Mouse (Mus musculus): ENCODE measurements around the gene Gm11983. TPM values are rescaled to one million over a fixed set of nuclear protein-coding genes. Genes with fewer than 3 reads are reported as not detected.

The Gm11983 gene
- total and polyA plus RNA-seq, 3 experiments: not detected

DNA sequence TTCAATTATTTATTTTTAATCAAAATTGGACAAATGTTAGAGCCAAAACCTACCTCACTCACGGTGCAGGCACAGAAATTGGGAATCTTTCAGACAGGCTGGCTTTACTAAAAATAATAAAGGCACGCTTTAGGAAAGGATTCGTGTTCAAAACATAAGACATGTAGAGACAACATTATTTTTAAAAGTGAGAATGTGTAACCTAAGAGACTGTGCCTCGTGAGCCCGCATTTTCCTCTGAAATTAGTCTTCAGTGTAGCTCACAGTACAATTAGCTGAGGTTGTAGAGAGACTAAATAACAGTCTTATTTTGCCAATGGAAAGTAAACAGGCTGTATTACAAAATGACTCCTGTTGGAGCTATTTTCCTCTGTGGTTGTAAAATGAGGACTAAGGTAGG is 4.7 kb upstream of the Gm11983 start:
- Histone ChIP-seq H3K4me3 (no peak overlapping the region), H3K27me3 (ENCODE audit: control insufficient read depth, insufficient read depth, low read length) (no peaks in the 10 kb centered on the region), H3K27ac (no peak overlapping the region), H3K36me3 (ENCODE audit: control insufficient read depth, insufficient read depth, low read length) (no peaks in the 10 kb centered on the region), H3K4me1 (ENCODE audit: control insufficient read depth, insufficient read depth, low read length) (no peaks in the 10 kb centered on the region), H3K79me2 (replicated peaks; ENCODE audit: control insufficient read depth, insufficient read depth, low read length) (no peaks in the 10 kb centered on the region), H3K9ac (ENCODE audit: low read depth, low read length) (no peak overlapping the region)
- DNase-seq: no peak
- WGBS: 81% methylated on average over 5 of the region's 5 CpGs
- TF ChIP-seq POLR2A (IDR thresholded peaks at IDR 0.05; ENCODE audit: insufficient read depth, low read depth, low read length): no peak
- TF ChIP-seq EP300 (IDR thresholded peaks at IDR 0.05; ENCODE audit: insufficient read depth, low read depth, low read length): no peak
- no peak for TF ChIP-seq CTCF (IDR thresholded peaks at IDR 0.05)
- intact Hi-C loops (cut with DNase I): no loop called here

DNA sequence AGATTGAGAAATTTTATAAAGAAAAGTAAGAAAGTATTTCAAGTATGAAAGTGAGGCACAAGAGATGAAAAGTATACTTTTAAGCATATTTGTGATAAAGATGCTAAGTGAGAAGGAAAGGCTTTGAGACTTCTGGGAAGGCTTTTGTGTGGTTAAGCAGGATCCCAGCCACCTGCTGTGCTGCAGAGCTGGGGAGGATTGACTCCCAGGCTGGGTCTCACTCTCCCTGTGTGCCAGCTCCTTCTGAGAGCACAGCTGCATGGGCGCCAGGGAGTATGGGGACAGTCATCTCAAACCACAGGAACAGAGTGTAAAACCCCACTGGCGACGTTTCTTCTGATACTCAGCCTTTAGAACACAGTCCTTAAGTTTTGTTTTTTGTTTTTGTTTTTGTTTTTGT is 3.3 kb upstream of the Gm11983 start:
- Histone ChIP-seq H3K79me2 (replicated peaks; ENCODE audit: control insufficient read depth, insufficient read depth, low read length) (no peaks in the 10 kb centered on the region), H3K4me3 (no peak overlapping the region), H3K4me1 (ENCODE audit: control insufficient read depth, insufficient read depth, low read length) (no peaks in the 10 kb centered on the region), H3K27ac (no peak overlapping the region), H3K27me3 (ENCODE audit: control insufficient read depth, insufficient read depth, low read length) (no peaks in the 10 kb centered on the region), H3K9ac (ENCODE audit: low read depth, low read length) (no peak overlapping the region), H3K36me3 (ENCODE audit: control insufficient read depth, insufficient read depth, low read length) (no peaks in the 10 kb centered on the region)
- intact Hi-C loops (cut with DNase I): no loop called here
- 69% methylated on average over 3 of the region's 3 CpGs for WGBS
- DNase-seq: no peak
- TF ChIP-seq CTCF (IDR thresholded peaks at IDR 0.05) (no peak), POLR2A (IDR thresholded peaks at IDR 0.05; ENCODE audit: insufficient read depth, low read depth, low read length) (no peak), EP300 (IDR thresholded peaks at IDR 0.05; ENCODE audit: insufficient read depth, low read depth, low read length) (no peak)

DNA sequence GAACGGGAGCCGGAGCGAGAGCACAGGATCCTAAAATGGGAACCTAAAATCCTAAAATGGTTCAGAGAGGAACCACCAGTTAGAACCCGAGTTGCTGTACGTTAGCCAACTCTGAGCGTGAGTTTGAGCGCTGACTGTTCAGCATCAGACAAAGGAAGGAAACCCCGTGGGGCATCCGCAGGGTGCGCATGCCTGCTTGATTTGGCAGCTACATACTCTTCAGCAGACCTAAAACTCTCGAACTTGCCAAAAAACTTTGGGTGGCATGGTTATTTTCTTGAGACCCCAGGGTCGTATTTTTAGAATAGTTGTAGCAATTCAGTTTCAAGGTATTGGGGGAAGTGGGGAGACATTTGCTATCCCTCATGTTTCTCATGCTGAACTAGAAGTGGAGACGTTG is 2.8 kb downstream of the Gm11983 start:
- Histone ChIP-seq H3K27me3 (ENCODE audit: control insufficient read depth, insufficient read depth, low read length) (no peaks in the 10 kb centered on the region; the same call in 1 of the 2 replicates), H3K9ac (ENCODE audit: low read depth, low read length) (no peak overlapping the region), H3K4me1 (ENCODE audit: control insufficient read depth, insufficient read depth, low read length) (no peaks in the 10 kb centered on the region), H3K36me3 (ENCODE audit: control insufficient read depth, insufficient read depth, low read length) (no peaks in the 10 kb centered on the region), H3K79me2 (replicated peaks; ENCODE audit: control insufficient read depth, insufficient read depth, low read length) (no peaks in the 10 kb centered on the region), H3K27ac (no peak overlapping the region), H3K4me3 (no peak overlapping the region)
- intact Hi-C loops (cut with DNase I): no loop called here
- WGBS: 55% methylated on average over 13 of the region's 13 CpGs
- no peak for TF ChIP-seq POLR2A (IDR thresholded peaks at IDR 0.05; ENCODE audit: insufficient read depth, low read depth, low read length)
- TF ChIP-seq CTCF (IDR thresholded peaks at IDR 0.05): no peak
- no peak for TF ChIP-seq EP300 (IDR thresholded peaks at IDR 0.05; ENCODE audit: insufficient read depth, low read depth, low read length)
- DNase-seq: no peak

DNA sequence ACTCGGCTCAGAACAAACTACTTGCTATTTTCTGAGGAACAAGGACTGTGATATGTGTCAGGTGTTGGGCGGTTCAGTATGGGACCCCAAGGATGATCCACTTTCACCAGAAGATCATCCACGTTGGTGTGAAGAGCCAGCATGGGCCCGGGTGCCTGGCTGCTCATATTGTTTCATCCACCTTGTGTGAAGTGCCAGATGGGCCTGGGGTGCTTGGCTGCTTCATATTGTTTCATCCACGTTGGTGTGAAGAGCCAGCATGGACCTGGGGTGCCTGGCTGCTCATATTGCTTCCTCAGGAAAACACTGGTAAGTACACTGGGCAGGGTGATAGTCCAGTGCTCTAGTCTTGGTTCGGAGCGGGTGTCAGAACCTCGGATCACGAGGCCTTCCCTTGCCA is 3.7 kb downstream of the Gm11983 start:
- intact Hi-C loops (cut with DNase I): no loop called here

DNA sequence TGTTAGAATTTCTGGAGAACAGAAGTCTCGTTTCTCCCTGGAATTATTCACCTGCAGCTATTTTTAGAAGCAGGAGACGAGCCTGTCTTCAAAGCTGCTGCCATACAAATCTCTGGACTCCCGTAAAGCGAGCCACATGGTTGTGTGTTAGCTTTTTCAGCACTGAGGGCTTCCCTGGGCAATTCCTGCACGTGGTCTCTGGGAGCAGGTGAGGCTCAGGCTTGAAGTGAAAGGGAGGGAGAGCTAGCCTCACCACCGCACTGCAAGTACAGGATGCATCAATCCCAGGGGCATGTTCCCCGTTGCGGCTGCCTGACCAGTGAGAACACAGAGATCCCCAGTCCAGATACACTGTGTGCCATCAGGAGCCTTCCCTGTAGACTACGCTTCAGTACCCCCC is 5.5 kb downstream of the Gm11983 start:
- no peak for DNase-seq
- H3K4me1 ChIP-seq (ENCODE audit: control insufficient read depth, insufficient read depth, low read length): no peaks in the 10 kb centered on the region
- WGBS: 38% methylated on average over 9 of the region's 9 CpGs
- H3K27me3 ChIP-seq (ENCODE audit: control insufficient read depth, insufficient read depth, low read length): no peaks in the 10 kb centered on the region; the same call in 1 of the 2 replicates
- TF ChIP-seq CTCF (IDR thresholded peaks at IDR 0.05): no peak
- TF ChIP-seq POLR2A (IDR thresholded peaks at IDR 0.05; ENCODE audit: insufficient read depth, low read depth, low read length): no peak
- TF ChIP-seq EP300 (IDR thresholded peaks at IDR 0.05; ENCODE audit: insufficient read depth, low read depth, low read length): no peak
- intact Hi-C loops (cut with DNase I): no loop called here
- no peak overlapping the region for H3K9ac ChIP-seq (ENCODE audit: low read depth, low read length)
- H3K79me2 ChIP-seq (replicated peaks; ENCODE audit: control insufficient read depth, insufficient read depth, low read length): no peaks in the 10 kb centered on the region
- H3K36me3 ChIP-seq (ENCODE audit: control insufficient read depth, insufficient read depth, low read length): no peaks in the 10 kb centered on the region
- no peak overlapping the region for H3K4me3 ChIP-seq
- no peak overlapping the region for H3K27ac ChIP-seq

More for the DNA sequence above, 3.7 kb downstream of the Gm11983 start:
- H3K79me2 ChIP-seq (replicated peaks; ENCODE audit: control insufficient read depth, insufficient read depth, low read length): no peaks in the 10 kb centered on the region
- H3K36me3 ChIP-seq (ENCODE audit: control insufficient read depth, insufficient read depth, low read length): no peaks in the 10 kb centered on the region
- no peak overlapping the region for H3K4me3 ChIP-seq
- no peaks in the 10 kb centered on the region; the same call in 1 of the 2 replicates for H3K27me3 ChIP-seq (ENCODE audit: control insufficient read depth, insufficient read depth, low read length)
- no peak overlapping the region for H3K27ac ChIP-seq
- H3K4me1 ChIP-seq (ENCODE audit: control insufficient read depth, insufficient read depth, low read length): no peaks in the 10 kb centered on the region
- 86% methylated on average over 9 of the region's 9 CpGs for WGBS
- DNase-seq: no peak
- H3K9ac ChIP-seq (ENCODE audit: low read depth, low read length): no peak overlapping the region
- no peak for TF ChIP-seq POLR2A (IDR thresholded peaks at IDR 0.05; ENCODE audit: insufficient read depth, low read depth, low read length)
- no peak for TF ChIP-seq CTCF (IDR thresholded peaks at IDR 0.05)
- TF ChIP-seq EP300 (IDR thresholded peaks at IDR 0.05; ENCODE audit: insufficient read depth, low read depth, low read length): no peak

DNA sequence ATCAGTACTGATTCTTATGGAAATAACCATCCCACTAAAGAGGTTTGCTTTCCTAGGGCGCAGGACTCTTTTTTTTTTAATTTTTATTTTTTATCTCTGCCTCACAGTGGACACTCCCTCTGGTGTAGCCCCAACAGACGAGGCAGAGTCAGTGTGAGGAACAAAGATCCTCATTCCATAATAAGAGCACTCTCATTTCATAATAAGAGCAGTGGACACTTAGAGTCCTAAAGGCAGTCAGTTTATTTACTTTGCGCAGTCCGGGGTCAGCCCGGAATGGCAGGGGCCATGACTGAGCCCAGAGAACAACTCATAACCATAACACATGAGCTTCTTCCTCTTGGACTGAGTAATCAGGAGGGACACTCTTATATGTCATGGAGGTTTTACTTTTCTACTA is 9.3 kb downstream of the Gm11983 start:
- H3K79me2 ChIP-seq (replicated peaks; ENCODE audit: control insufficient read depth, insufficient read depth, low read length): no peaks in the 10 kb centered on the region
- WGBS: 54% methylated on average over 5 of the region's 5 CpGs
- H3K9ac ChIP-seq (ENCODE audit: low read depth, low read length): no peak overlapping the region
- H3K27ac ChIP-seq: no peak overlapping the region
- no peaks in the 10 kb centered on the region for H3K36me3 ChIP-seq (ENCODE audit: control insufficient read depth, insufficient read depth, low read length)
- H3K4me3 ChIP-seq: no peak overlapping the region
- intact Hi-C loops (cut with DNase I): no loop called here
- H3K4me1 ChIP-seq (ENCODE audit: control insufficient read depth, insufficient read depth, low read length): no peaks in the 10 kb centered on the region
- no peak for TF ChIP-seq EP300 (IDR thresholded peaks at IDR 0.05; ENCODE audit: insufficient read depth, low read depth, low read length)
- TF ChIP-seq CTCF (IDR thresholded peaks at IDR 0.05): no peak
- no peak for TF ChIP-seq POLR2A (IDR thresholded peaks at IDR 0.05; ENCODE audit: insufficient read depth, low read depth, low read length)
- no peaks in the 10 kb centered on the region; the same call in 1 of the 2 replicates for H3K27me3 ChIP-seq (ENCODE audit: control insufficient read depth, insufficient read depth, low read length)
- DNase-seq: no peak

All from heart, adult 2 months (tissue).